Mouse (Mus musculus): ENCODE measurements around the gene Ntf3. TPM values are rescaled to one million over a fixed set of nuclear protein-coding genes. Genes with fewer than 3 reads are reported as not detected.

The Ntf3 gene
- total RNA-seq (2012; rRNA removed) (not detected in 2 replicates), polyA plus RNA-seq (2012; ENCODE audit: insufficient read depth in 1 of 2, insufficient read length in 2 of 2, low read depth in 1 of 2, low replicate concordance in 2 of 2, missing spikeins in 1 of 2) (not detected)

- Histone ChIP-seq H3K9ac (ENCODE audit: control insufficient read depth, low read depth, low read length, poor library complexity, severe bottlenecking) (no peak within 1 kb of the TSS), H3K79me2 (ENCODE audit: control insufficient read depth, insufficient read depth, low read length, poor library complexity) (no peaks in the 10 kb centered on the region), H3K27ac (ENCODE audit: control insufficient read depth, low read depth, low read length) (no peak within 1 kb of the TSS), H3K36me3 (ENCODE audit: control insufficient read depth in 1 of 2, insufficient read depth in 2 of 2, low read length in 2 of 2) (no peaks in the 10 kb centered on the region), H3K9me3 (replicated peaks; ENCODE audit: insufficient read depth, low read length) (no peaks in the 10 kb centered on the region), H3K27me3 (ENCODE audit: control insufficient read depth in 1 of 2, insufficient read depth in 2 of 2, low read length in 2 of 2) (no peaks in the 10 kb centered on the region), H3K4me1 (ENCODE audit: control insufficient read depth in 1 of 2, insufficient read depth in 2 of 2, low read length in 2 of 2) (no peaks in the 10 kb centered on the region), H3K4me3 (ENCODE audit: control insufficient read depth in 1 of 2, insufficient read depth in 1 of 2, low read depth in 2 of 2, low read length in 2 of 2) (no peak within 1 kb of the TSS)
- TF ChIP-seq GATA1 (IDR thresholded peaks at IDR 0.05; ENCODE audit: low read depth, low read length) (no peak), CTCF (IDR thresholded peaks at IDR 0.05 in 2 of 3, conservative IDR thresholded peaks at IDR 0.05 in 1 of 3; ENCODE audit: control insufficient read depth in 1 of 3, insufficient read depth in 1 of 3, low read depth in 2 of 3, low read length in 3 of 3, poor library complexity in 1 of 3, severe bottlenecking in 1 of 3) (no peak), RCOR1 (IDR thresholded peaks at IDR 0.05; ENCODE audit: low read depth, low read length) (no peak), MAX (IDR thresholded peaks at IDR 0.05; ENCODE audit: low read length) (no peak), USF1 (IDR thresholded peaks at IDR 0.05; ENCODE audit: low read depth, low read length) (no peak), MXI1 (IDR thresholded peaks at IDR 0.05; ENCODE audit: low read depth, low read length) (no peak), SMC3 (IDR thresholded peaks at IDR 0.05; ENCODE audit: low read depth, low read length) (no peak), E2F4 (IDR thresholded peaks at IDR 0.05; ENCODE audit: borderline replicate concordance, low read depth, low read length) (no peak), EP300 (IDR thresholded peaks at IDR 0.05; ENCODE audit: low read depth in 1 of 2, low read length in 2 of 2) (no peak), ZMIZ1 (IDR thresholded peaks at IDR 0.05; ENCODE audit: low read depth, low read length) (no peak)
- DNase-seq (ENCODE audit: low read depth, low spot score): no peak
Measured at GRCm38 (mm10) chr6:126166548-126167207, at the start of gene Ntf3. Gene Ntf3, minus strand, starts transcription at chr6:126166910.

- no peaks in the 10 kb centered on the region for H3K79me2 ChIP-seq (ENCODE audit: control insufficient read depth, insufficient read depth, low read length, poor library complexity)
- no peak overlapping the region for H3K9ac ChIP-seq (ENCODE audit: control insufficient read depth, low read depth, low read length, poor library complexity, severe bottlenecking)
- TF ChIP-seq MAX (IDR thresholded peaks at IDR 0.05; ENCODE audit: low read length) (no peak), CHD1 (IDR thresholded peaks at IDR 0.05; ENCODE audit: low read depth, low read length) (no peak), POLR2A (IDR thresholded peaks at IDR 0.05; ENCODE audit: control insufficient read depth in 1 of 2, insufficient read depth in 1 of 2, low read depth in 1 of 2, low read length in 2 of 2, poor library complexity in 1 of 2) (no peak)
- H3K4me1 ChIP-seq (ENCODE audit: control insufficient read depth in 1 of 2, insufficient read depth in 2 of 2, low read length in 2 of 2): no peaks in the 10 kb centered on the region
- no peaks in the 10 kb centered on the region for H3K9me3 ChIP-seq (replicated peaks; ENCODE audit: insufficient read depth, low read length)
- no peak overlapping the region for H3K4me3 ChIP-seq (ENCODE audit: control insufficient read depth in 1 of 2, insufficient read depth in 1 of 2, low read depth in 2 of 2, low read length in 2 of 2)
- DNase-seq (ENCODE audit: low read depth, low spot score): no peak
- H3K27me3 ChIP-seq (ENCODE audit: control insufficient read depth in 1 of 2, insufficient read depth in 2 of 2, low read length in 2 of 2): no peaks in the 10 kb centered on the region
- H3K27ac ChIP-seq (ENCODE audit: control insufficient read depth, low read depth, low read length): no peak overlapping the region
- no peaks in the 10 kb centered on the region for H3K36me3 ChIP-seq (ENCODE audit: control insufficient read depth in 1 of 2, insufficient read depth in 2 of 2, low read length in 2 of 2)
Measured at GRCm38 (mm10) chr6:126213330-126213729, 46.6 kb upstream of the Ntf3 start.

GRCm38 (mm10) chr6:126203366-126203765 lies 36.7 kb upstream of the Ntf3 start:
- H3K4me1 ChIP-seq (ENCODE audit: control insufficient read depth in 1 of 2, insufficient read depth in 2 of 2, low read length in 2 of 2): no peaks in the 10 kb centered on the region
- no peak for TF ChIP-seq RAD21 (IDR thresholded peaks at IDR 0.05; ENCODE audit: low read depth, low read length)
- TF ChIP-seq TCF12 (IDR thresholded peaks at IDR 0.05; ENCODE audit: low read depth, low read length): no peak
- no peak for TF ChIP-seq POLR2AphosphoS2 (IDR thresholded peaks at IDR 0.05; ENCODE audit: low read length)
- no peak for TF ChIP-seq NRF1 (IDR thresholded peaks at IDR 0.05; ENCODE audit: insufficient read depth, low read depth, low read length, poor library complexity, severe bottlenecking)
- TF ChIP-seq GATA1 (IDR thresholded peaks at IDR 0.05; ENCODE audit: low read depth, low read length): no peak
- no peak for TF ChIP-seq ZC3H11A (IDR thresholded peaks at IDR 0.05; ENCODE audit: low read depth, low read length)
- no peak for TF ChIP-seq ETS1 (IDR thresholded peaks at IDR 0.05; ENCODE audit: low read depth, low read length)
- no peak for TF ChIP-seq HCFC1 (IDR thresholded peaks at IDR 0.05; ENCODE audit: low read depth, low read length)
- no peak for TF ChIP-seq TAL1 (IDR thresholded peaks at IDR 0.05; ENCODE audit: low read length)
- no peak for TF ChIP-seq EP300 (IDR thresholded peaks at IDR 0.05; ENCODE audit: low read depth in 1 of 2, low read length in 2 of 2)
- no peak for TF ChIP-seq POLR2AphosphoS5 (IDR thresholded peaks at IDR 0.05; ENCODE audit: borderline replicate concordance, low read depth, low read length)
- TF ChIP-seq SMC3 (IDR thresholded peaks at IDR 0.05; ENCODE audit: low read depth, low read length): no peak
- TF ChIP-seq RCOR1 (IDR thresholded peaks at IDR 0.05; ENCODE audit: low read depth, low read length): no peak
- no peak for TF ChIP-seq JUND (IDR thresholded peaks at IDR 0.05; ENCODE audit: low read depth, low read length)
- no peak for TF ChIP-seq BHLHE40 (IDR thresholded peaks at IDR 0.05; ENCODE audit: borderline replicate concordance, low read depth, low read length)
- no peak for TF ChIP-seq MAFK (IDR thresholded peaks at IDR 0.05; ENCODE audit: borderline replicate concordance, low read depth, low read length)
- no peak for TF ChIP-seq USF1 (IDR thresholded peaks at IDR 0.05; ENCODE audit: low read depth, low read length)
- TF ChIP-seq ZNF384 (IDR thresholded peaks at IDR 0.05; ENCODE audit: low read depth, low read length): no peak

More at GRCm38 (mm10) chr6:126203366-126203765, 36.7 kb upstream of the Ntf3 start:
- no peak overlapping the region for H3K4me3 ChIP-seq (ENCODE audit: control insufficient read depth in 1 of 2, insufficient read depth in 1 of 2, low read depth in 2 of 2, low read length in 2 of 2)
- H3K79me2 ChIP-seq (ENCODE audit: control insufficient read depth, insufficient read depth, low read length, poor library complexity): no peaks in the 10 kb centered on the region
- no peak overlapping the region for H3K27ac ChIP-seq (ENCODE audit: control insufficient read depth, low read depth, low read length)
- H3K9me3 ChIP-seq (replicated peaks; ENCODE audit: insufficient read depth, low read length): no peaks in the 10 kb centered on the region
- H3K27me3 ChIP-seq (ENCODE audit: control insufficient read depth in 1 of 2, insufficient read depth in 2 of 2, low read length in 2 of 2): no peaks in the 10 kb centered on the region
- no peak for DNase-seq (ENCODE audit: low read depth, low spot score)
- no peaks in the 10 kb centered on the region for H3K36me3 ChIP-seq (ENCODE audit: control insufficient read depth in 1 of 2, insufficient read depth in 2 of 2, low read length in 2 of 2)
- no peak overlapping the region for H3K9ac ChIP-seq (ENCODE audit: control insufficient read depth, low read depth, low read length, poor library complexity, severe bottlenecking)
